Mouse (Mus musculus) B cell, adult 2 months (primary cell): Measurements from ENCODE around the gene Hspb6.
A peak's percentile ranks its signal among the peaks of the same experiment; 100 is the strongest.

Source experiments
- DNase-seq, 2 experiments: peaks; one replicate each; pipeline ENCODE4 v3.0.0; 2022

The Hspb6 gene

GRCm38 (mm10) chr7:30588676-30589434 is 36.9 kb downstream of the Hspb6 start, which contains the start of gene Kmt2b:
Gene Kmt2b, minus strand, starts transcription at chr7:30588726.
- DNase-seq, result peak; percentile 90

GRCm38 (mm10) chr7:30589435-30590301 is 37.7 kb downstream of the Hspb6 start:
- DNase-seq, result peak; percentile 79 to 83

GRCm38 (mm10) chr7:30590927-30591604 is 39.1 kb downstream of the Hspb6 start:
- no peak for DNase-seq

GRCm38 (mm10) chr7:30591605-30591951 is 39.6 kb downstream of the Hspb6 start:
- no peak for DNase-seq

- DNase-seq, result peak in 1 of 2 experiments; percentile 11
Measured at GRCm38 (mm10) chr7:30592772-30593423, 40.9 kb downstream of the Hspb6 start.

- DNase-seq, result peak; percentile 34
Measured at GRCm38 (mm10) chr7:30593579-30594509, 41.9 kb downstream of the Hspb6 start.

- peak; percentile 23 to 34 for DNase-seq
Measured at GRCm38 (mm10) chr7:30594510-30595024, 42.6 kb downstream of the Hspb6 start.

GRCm38 (mm10) chr7:30596093-30596492 is 44.1 kb downstream of the Hspb6 start:
- DNase-seq, result no peak

GRCm38 (mm10) chr7:30596811-30597210 is 44.8 kb downstream of the Hspb6 start:
- no peak for DNase-seq

GRCm38 (mm10) chr7:30598786-30599185 is 46.8 kb downstream of the Hspb6 start, which contains the start of gene Zbtb32:
Gene Zbtb32, minus strand, starts transcription at chr7:30598909.
- DNase-seq, result no peak

- DNase-seq, result peak; percentile 48 to 51
Measured at GRCm38 (mm10) chr7:30599933-30600353, 48.0 kb downstream of the Hspb6 start.

GRCm38 (mm10) chr7:30600651-30601050 is 48.7 kb downstream of the Hspb6 start:
- DNase-seq, result no peak

GRCm38 (mm10) chr7:30602583-30602982 is 50.6 kb downstream of the Hspb6 start:
- DNase-seq, result no peak

- no peak for DNase-seq
Measured at GRCm38 (mm10) chr7:30604424-30604823, 52.4 kb downstream of the Hspb6 start.

- DNase-seq, result no peak
Measured at GRCm38 (mm10) chr7:30604944-30605343, 53.0 kb downstream of the Hspb6 start.
